Mouse (Mus musculus) forebrain, embryonic 14.5 days (tissue): ENCODE results near the gene Ttc17. TPM values are rescaled to one million over a fixed set of nuclear protein-coding genes. Genes with fewer than 3 reads are reported as not detected.

Experiments
- ATAC-seq: fragments of 200-750 bp; cut with Nextera tagmentation; 2 replicates; pipeline ENCODE4 v1.8.0; 2017; ENCODE audit warnings: mild to moderate bottlenecking, moderate library complexity
- DNase-seq: peaks from one replicate; pipeline ENCODE4 v3.0.0-alpha.2; 2015; ENCODE audit warnings: low spot score
- H3K27ac ChIP-seq: fragments of 300-500 bp; sonication (generic); 2 replicates; pipeline ENCODE4 v1.5.1; 2014; ENCODE audit warnings: low read depth, mild to moderate bottlenecking, control low read depth, low read length, moderate library complexity
- H3K27me3 ChIP-seq: fragments of 300-500 bp; sonication (generic); replicated peaks from 2 replicates; pipeline ENCODE4 v1.6.1; 2014; ENCODE audit warnings: low read length, control low read depth, mixed read lengths; ENCODE audit not compliant: control insufficient read depth, insufficient read depth
- H3K36me3 ChIP-seq: fragments of 300-500 bp; sonication (generic); 2 replicates; pipeline ENCODE4 v1.6.1; 2014; ENCODE audit warnings: low read length, control low read depth; ENCODE audit not compliant: control insufficient read depth, insufficient read depth
- H3K4me1 ChIP-seq: fragments of 300-500 bp; sonication (generic); 2 replicates; pipeline ENCODE4 v1.6.1; 2014; ENCODE audit warnings: antibody characterized with exemption, low read length, control low read depth; ENCODE audit not compliant: control insufficient read depth, insufficient read depth
- H3K4me2 ChIP-seq: fragments of 300-500 bp; sonication (generic); 2 replicates; pipeline ENCODE4 v1.6.1; 2014; ENCODE audit warnings: mild to moderate bottlenecking, control low read depth, low read length
- H3K4me3 ChIP-seq: fragments of 300-500 bp; sonication (generic); 2 replicates; pipeline ENCODE4 v1.5.1; 2014; ENCODE audit warnings: low read depth, low read length, control low read depth
- H3K9ac ChIP-seq: fragments of 300-500 bp; sonication (generic); 2 replicates; pipeline ENCODE4 v1.6.1; 2014; ENCODE audit warnings: mild to moderate bottlenecking, low read length, control low read depth, moderate library complexity
- H3K9me3 ChIP-seq: fragments of 300-500 bp; sonication (generic); replicated peaks from 2 replicates; pipeline ENCODE4 v1.6.1; 2016; ENCODE audit warnings: low read length, control low read depth, mixed read lengths; ENCODE audit not compliant: control insufficient read depth
- WGBS: fragments of 180-500 bp; shearing (Covaris S2); extraction: QIAGEN DNeasy Blood & Tissue Kit; methylation state at CpG from one replicate; pipeline ENCODE4 v1.1.7; 2014; 5-methylcytosine and 5-hydroxymethylcytosine counted together
- polyA plus RNA-seq: library from polyadenylated mRNA; unstranded; fragments of >200 nt; fragmentation: Nextera tagmentation; extraction: Ambion mirVana; gene quantifications from 2 replicates; pipeline ENCODE4 v1.2.1, GENCODE M21; 2014

Gene Ttc17
- polyA plus RNA-seq, 1 experiment from 2014 or later, result 19.1 TPM

DNA sequence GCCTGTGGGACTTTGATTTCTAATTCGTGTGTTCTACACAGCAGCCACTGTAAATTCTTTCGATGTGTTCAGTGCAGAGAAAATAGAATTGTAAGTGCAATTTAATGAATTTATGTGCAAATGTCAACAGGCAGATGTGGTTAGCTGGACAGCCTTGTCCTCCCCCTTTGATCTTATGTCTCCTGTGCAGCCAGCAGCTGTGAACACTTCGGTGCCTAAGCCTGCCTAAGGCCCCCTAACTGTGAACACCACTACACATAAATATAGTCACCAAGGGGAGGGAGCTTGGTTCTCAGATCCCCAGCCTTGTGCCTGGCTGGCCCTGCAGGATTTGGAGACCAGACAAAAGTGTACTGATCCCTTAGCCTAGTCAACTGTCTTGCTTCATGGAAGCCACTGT, 109.0 kb downstream of the Ttc17 start:
- Histone ChIP-seq H3K4me3 (no peak overlapping the region), H3K4me1 (no peaks in the 10 kb centered on the region), H3K27me3 (no peaks in the 10 kb centered on the region), H3K4me2 (no peak overlapping the region), H3K27ac (no peak overlapping the region), H3K9ac (no peak overlapping the region), H3K9me3 (0 out of 2 replicates have a peak, but pooled peaks cover 4% of the 10 kb centered on the region), H3K36me3 (peaks cover 23% of the 10 kb centered on the region)
- no peak for ATAC-seq
- 73% methylated on average over 3 of the region's 3 CpGs for WGBS
- no peak for DNase-seq

- no peaks in the 10 kb centered on the region for H3K27me3 ChIP-seq
- H3K4me2 ChIP-seq, result no peak overlapping the region
- no peak overlapping the region for H3K9ac ChIP-seq
- DNase-seq, result peak; percentile 90
- H3K27ac ChIP-seq, result no peak overlapping the region
- peak; percentile 64 for ATAC-seq
- H3K36me3 ChIP-seq, result no peaks in the 10 kb centered on the region
- no peak overlapping the region for H3K4me3 ChIP-seq
- WGBS, result 0% methylated on average over 5 of the region's 5 CpGs
- no peaks in the 10 kb centered on the region for H3K9me3 ChIP-seq
- peaks cover 24% of the 10 kb centered on the region for H3K4me1 ChIP-seq
Observed at GRCm38 (mm10) chr2:94290483-94290882, 116.0 kb downstream of the Ttc17 start.

DNA sequence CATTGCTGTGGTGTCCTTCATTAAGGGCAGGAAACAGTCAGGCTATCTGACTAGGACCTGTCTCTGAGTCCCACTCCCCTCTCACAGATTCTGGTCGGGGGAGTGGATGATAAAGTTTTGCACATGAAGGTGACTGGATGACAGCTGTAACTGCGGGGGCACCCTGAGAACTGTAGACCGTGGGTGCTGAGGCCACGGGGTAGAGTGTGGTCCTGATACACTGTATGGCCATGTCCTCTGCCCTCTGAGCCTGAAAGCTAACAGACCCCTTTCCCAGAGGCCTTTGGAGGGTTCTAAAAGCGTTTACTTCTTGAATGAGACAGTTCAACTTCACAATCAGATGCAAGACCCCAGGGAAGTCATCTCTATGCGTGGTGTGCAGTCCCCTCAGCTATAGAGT, 116.8 kb downstream of the Ttc17 start:
- H3K9ac ChIP-seq, result no peak overlapping the region
- no peak for DNase-seq
- H3K4me2 ChIP-seq, result peak overlapping the region; percentile 31; the same call in 1 of the 2 replicates
- H3K4me1 ChIP-seq, result peaks cover 24% of the 10 kb centered on the region
- peak; percentile 21 for ATAC-seq
- no peaks in the 10 kb centered on the region for H3K27me3 ChIP-seq
- H3K4me3 ChIP-seq, result no peak overlapping the region
- 25% methylated on average over 6 of the region's 6 CpGs for WGBS
- peak overlapping the region; percentile 72 for H3K27ac ChIP-seq
- no peaks in the 10 kb centered on the region for H3K36me3 ChIP-seq
- no peaks in the 10 kb centered on the region for H3K9me3 ChIP-seq

DNA sequence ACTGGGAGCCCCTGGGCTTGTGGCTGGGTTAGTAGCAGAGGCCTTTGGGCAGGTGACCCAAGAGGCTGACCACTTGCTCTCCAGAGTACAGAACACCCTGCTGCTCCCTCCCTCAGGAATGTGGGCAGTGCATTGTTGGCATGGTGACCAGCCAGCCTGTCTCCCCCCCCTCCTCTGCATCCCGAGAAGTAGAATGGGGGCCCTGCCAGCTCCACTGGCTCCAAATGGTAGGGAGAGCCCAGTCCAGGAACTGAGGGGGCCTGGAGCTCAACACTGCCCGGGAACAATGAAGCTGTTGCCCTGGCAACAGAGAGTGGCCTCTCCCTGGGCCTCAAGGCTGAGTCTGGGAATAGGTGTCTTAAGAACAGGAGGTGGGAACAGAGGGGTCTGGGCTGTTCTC, 117.3 kb downstream of the Ttc17 start:
- Histone ChIP-seq H3K4me1 (peaks cover 24% of the 10 kb centered on the region), H3K4me3 (no peak overlapping the region), H3K9me3 (no peaks in the 10 kb centered on the region), H3K9ac (0 out of 2 replicates have a peak overlapping the region, but pooled peaks have one; percentile 10), H3K27ac (peak overlapping the region; percentile 72), H3K4me2 (peak overlapping the region; percentile 31; the same call in 1 of the 2 replicates), H3K36me3 (no peaks in the 10 kb centered on the region), H3K27me3 (no peaks in the 10 kb centered on the region)
- DNase-seq, result peak; percentile 91
- WGBS, result 0% methylated on average over 2 of the region's 2 CpGs
- ATAC-seq, result peak; percentile 94

DNA sequence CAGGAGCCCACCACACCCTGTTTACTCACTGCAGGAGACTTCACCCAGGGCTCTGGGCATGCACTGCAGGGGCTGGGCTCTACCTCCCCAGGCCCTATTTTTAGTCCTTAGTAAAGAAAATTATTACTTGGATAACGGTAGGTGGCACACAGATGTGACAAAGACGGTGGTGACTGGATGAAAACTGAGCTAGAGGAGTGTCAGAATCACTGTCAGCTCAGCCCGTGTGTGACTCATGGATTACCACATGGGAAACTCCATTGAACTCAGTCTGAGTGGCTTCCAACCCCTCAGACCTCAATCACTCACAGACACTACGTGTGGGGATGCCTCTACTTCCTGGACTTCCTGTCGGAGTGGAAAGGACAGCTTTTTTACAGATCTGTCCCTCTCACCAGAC, 118.4 kb downstream of the Ttc17 start:
- Histone ChIP-seq H3K9me3 (no peaks in the 10 kb centered on the region), H3K27me3 (no peaks in the 10 kb centered on the region), H3K4me3 (no peak overlapping the region), H3K36me3 (no peaks in the 10 kb centered on the region), H3K27ac (no peak overlapping the region), H3K4me1 (peaks cover 24% of the 10 kb centered on the region), H3K4me2 (no peak overlapping the region), H3K9ac (no peak overlapping the region)
- DNase-seq (no peak), ATAC-seq (no peak)
- WGBS, result 29% methylated on average over 5 of the region's 5 CpGs

DNA sequence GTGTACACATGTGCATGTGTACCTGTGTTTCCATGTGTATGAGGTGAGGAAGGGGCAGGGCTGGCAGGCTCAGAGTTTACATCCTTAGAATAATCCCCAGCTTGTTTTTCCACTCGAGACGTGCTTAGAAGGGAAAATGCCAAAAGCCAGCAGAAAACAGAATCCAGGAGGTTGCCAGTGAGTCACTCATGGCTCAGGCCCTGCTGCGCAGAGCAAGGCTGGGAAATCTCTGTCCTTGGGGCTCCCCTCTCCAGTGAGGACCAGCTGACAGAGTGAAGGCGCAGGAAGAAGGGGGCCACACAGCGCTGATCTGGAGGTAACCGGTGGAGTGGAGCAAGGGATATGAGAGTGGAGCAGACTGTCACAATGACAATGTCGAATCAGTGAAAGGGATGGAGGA, 119.1 kb downstream of the Ttc17 start:
- Histone ChIP-seq H3K9ac (no peak overlapping the region), H3K4me1 (peaks cover 24% of the 10 kb centered on the region), H3K4me3 (no peak overlapping the region), H3K4me2 (no peak overlapping the region), H3K27me3 (no peaks in the 10 kb centered on the region), H3K27ac (no peak overlapping the region), H3K36me3 (no peaks in the 10 kb centered on the region), H3K9me3 (no peaks in the 10 kb centered on the region)
- no peak for ATAC-seq
- WGBS, result 56% methylated on average over 7 of the region's 7 CpGs
- no peak for DNase-seq

GRCm38 (mm10) chr2:94283526-94283925, 123.0 kb downstream of the Ttc17 start:
- H3K4me3 ChIP-seq, result no peak overlapping the region
- H3K9ac ChIP-seq, result no peak overlapping the region
- WGBS, result 88% methylated on average over 6 of the region's 6 CpGs
- H3K4me2 ChIP-seq, result no peak overlapping the region
- ATAC-seq, result no peak
- no peak for DNase-seq
- H3K4me1 ChIP-seq, result peaks cover 5% of the 10 kb centered on the region; the same call in 1 of the 2 replicates
- H3K9me3 ChIP-seq, result no peaks in the 10 kb centered on the region
- H3K27ac ChIP-seq, result no peak overlapping the region
- H3K36me3 ChIP-seq, result no peaks in the 10 kb centered on the region
- H3K27me3 ChIP-seq, result no peaks in the 10 kb centered on the region

- no peak overlapping the region for H3K4me3 ChIP-seq
- 80% methylated on average over 5 of the region's 5 CpGs for WGBS
- no peaks in the 10 kb centered on the region for H3K9me3 ChIP-seq
- H3K36me3 ChIP-seq, result no peaks in the 10 kb centered on the region
- no peak overlapping the region for H3K27ac ChIP-seq
- H3K27me3 ChIP-seq, result no peaks in the 10 kb centered on the region
- H3K4me2 ChIP-seq, result no peak overlapping the region
- no peaks in the 10 kb centered on the region for H3K4me1 ChIP-seq
- DNase-seq, result no peak
- no peak overlapping the region for H3K9ac ChIP-seq
- ATAC-seq, result no peak
Observed at GRCm38 (mm10) chr2:94279596-94279995, 126.9 kb downstream of the Ttc17 start.

GRCm38 (mm10) chr2:94276103-94276502, 130.4 kb downstream of the Ttc17 start:
- no peak overlapping the region for H3K4me2 ChIP-seq
- no peaks in the 10 kb centered on the region for H3K9me3 ChIP-seq
- no peak for ATAC-seq
- no peak overlapping the region for H3K4me3 ChIP-seq
- H3K36me3 ChIP-seq, result no peaks in the 10 kb centered on the region
- no peaks in the 10 kb centered on the region for H3K27me3 ChIP-seq
- peaks cover 4% of the 10 kb centered on the region; the same call in 1 of the 2 replicates for H3K4me1 ChIP-seq
- no peak overlapping the region for H3K27ac ChIP-seq
- no peak overlapping the region for H3K9ac ChIP-seq
- WGBS, result 67% methylated on average over 4 of the region's 4 CpGs
- no peak for DNase-seq
